Mouse (Mus musculus) neural tube, embryonic 11.5 days (tissue): ENCODE results near the gene Entpd8. TPM values are rescaled to one million over a fixed set of nuclear protein-coding genes. Genes with fewer than 3 reads are reported as not detected.

ENCODE experiments used
- microRNA-seq: library from miRNA; unstranded; fragments of <30 nt; microRNA quantifications from one replicate; pipeline ENCODE4, GENCODE M21; 2016
- polyA plus RNA-seq: library from polyadenylated mRNA; unstranded; fragments of >200 nt; fragmentation: Nextera tagmentation; extraction: Ambion mirVana; gene quantifications from 2 replicates; pipeline ENCODE4 v1.2.1, GENCODE M21; 2014

Entpd8 gene
- polyA plus RNA-seq, 1 experiment from 2014 or later = not detected

Small RNA genes within 50 kb of the gene (microRNA-seq; reads per million reads assigned to microRNA genes)
- gene Gm24328 (not detected), gene Mir7664 (not detected)

Other genes starting within 250 kb of the Entpd8 start
- gene Ehmt1, start 160.7 kb upstream of the Entpd8 start, polyA plus RNA-seq = 110 and 113 TPM in 2 replicates
- 9.5 and 15.6 TPM in 2 replicates for gene Arrdc1, start 145.1 kb upstream of the Entpd8 start, polyA plus RNA-seq
- gene Zmynd19, start 130.5 kb upstream of the Entpd8 start, polyA plus RNA-seq = 31.9 and 34.3 TPM in 2 replicates
- gene Dph7, start 117.9 kb upstream of the Entpd8 start, polyA plus RNA-seq = 30.5 and 32.7 TPM in 2 replicates
- gene Mrpl41, start 105.2 kb upstream of the Entpd8 start, polyA plus RNA-seq = 144 and 147 TPM in 2 replicates
- gene Pnpla7, start 104.3 kb upstream of the Entpd8 start, polyA plus RNA-seq = 4.3 and 4.6 TPM in 2 replicates
- gene Nsmf, start 25.9 kb upstream of the Entpd8 start, polyA plus RNA-seq = 52.6 and 56.1 TPM in 2 replicates
- 0.29 TPM in 1 of 2 replicates, not detected in the other for gene Noxa1, start 14.8 kb downstream of the Entpd8 start, polyA plus RNA-seq
- 53.7 and 57.8 TPM in 2 replicates for gene Nrarp, start 100.5 kb downstream of the Entpd8 start, polyA plus RNA-seq
- 1.6 and 1.9 TPM in 2 replicates for gene Tor4a, start 116.6 kb downstream of the Entpd8 start, polyA plus RNA-seq
- gene Nelfb, start 131.2 kb downstream of the Entpd8 start, polyA plus RNA-seq = 94.8 and 99.8 TPM in 2 replicates
- gene Stpg3, start 134.3 kb downstream of the Entpd8 start, polyA plus RNA-seq = not detected in 2 replicates
- gene Fam166a, start 138.4 kb downstream of the Entpd8 start, polyA plus RNA-seq = not detected in 2 replicates
- gene Tubb4b, start 144.4 kb downstream of the Entpd8 start, polyA plus RNA-seq = 515 and 528 TPM in 2 replicates
- not detected in 2 replicates for gene Slc34a3, start 154.1 kb downstream of the Entpd8 start, polyA plus RNA-seq
- not detected in 2 replicates for gene Rnf224, start 156.5 kb downstream of the Entpd8 start, polyA plus RNA-seq
- gene Rnf208, start 162.0 kb downstream of the Entpd8 start, polyA plus RNA-seq = 29.9 and 34.0 TPM in 2 replicates
- not detected in 2 replicates for gene Cysrt1, start 162.1 kb downstream of the Entpd8 start, polyA plus RNA-seq
- gene AL732309.1, start 166.6 kb downstream of the Entpd8 start, polyA plus RNA-seq = 5.1 and 6.6 TPM in 2 replicates
- 11.4 and 13.0 TPM in 2 replicates for gene Tmem203, start 175.1 kb downstream of the Entpd8 start, polyA plus RNA-seq
- gene Tprn, start 182.3 kb downstream of the Entpd8 start, polyA plus RNA-seq = 4.0 and 5.3 TPM in 2 replicates
- 217 and 227 TPM in 2 replicates for gene Ssna1, start 192.1 kb downstream of the Entpd8 start, polyA plus RNA-seq
- 120 and 128 TPM in 2 replicates for gene Anapc2, start 192.2 kb downstream of the Entpd8 start, polyA plus RNA-seq
- gene Tmem210, start 207.8 kb downstream of the Entpd8 start, polyA plus RNA-seq = not detected in 2 replicates
- gene Lrrc26, start 209.6 kb downstream of the Entpd8 start, polyA plus RNA-seq = not detected in 2 replicates
- 2.5 and 3.7 TPM in 2 replicates for gene Grin1, start 238.9 kb downstream of the Entpd8 start, polyA plus RNA-seq